Mouse (Mus musculus) adrenal gland, postnatal 36 days (tissue): ENCODE measurements around the gene Shc4. TPM values are rescaled to one million over a fixed set of nuclear protein-coding genes. Genes with fewer than 3 reads are reported as not detected.

Source experiments
- DNase-seq, 2 experiments: peaks; one replicate each; pipeline ENCODE4 v3.0.0; 2021; ENCODE audit warnings: mixed read lengths in 1 of 2
- long read RNA-seq, 2 experiments: library from polyadenylated mRNA; stranded (forward); transcript quantifications; one replicate each; pipeline ENCODE4 v2.0.0; 2021; ENCODE audit warnings: borderline sequencing depth in 2 of 2
- total RNA-seq, 2 experiments: library from RNA; stranded (reverse); gene quantifications; 2 replicates each; pipeline ENCODE4 v1.2.3; 2021

Gene Shc4
- 1 to 10 TPM; 3.2 to 3.4 TPM for total RNA-seq
- long read RNA-seq, experiment 1, partial matches to known transcripts: 0 of 2 reads
- long read RNA-seq, experiment 1, other reads (novel, unspliced or antisense): 1 of 2 reads
- long read RNA-seq, experiment 2: 0 reads

- peak; percentile 48 to 66 for DNase-seq
Observed at GRCm38 (mm10) chr2:125724086-125724430, at the start of gene Shc4. Shc4 (minus strand) TSS chr2:125724148.

DNA sequence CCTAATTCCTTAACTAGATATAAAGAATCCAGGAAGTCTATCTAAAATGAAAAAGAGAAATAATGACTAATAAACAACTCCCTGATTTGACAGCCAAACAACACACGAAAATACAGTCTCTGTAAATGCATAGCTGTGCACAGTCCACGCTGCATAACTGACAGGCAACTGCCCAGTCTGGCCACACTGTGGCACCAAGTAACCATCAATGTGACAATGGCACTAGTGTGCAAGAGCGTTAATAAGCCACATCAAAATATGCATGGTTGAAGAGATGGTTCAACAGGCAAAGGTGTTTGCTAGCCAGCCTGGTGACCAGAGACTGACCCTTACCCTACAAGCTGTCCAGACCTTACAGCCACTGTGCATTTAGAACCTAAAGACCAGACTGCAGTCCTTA, 41.1 kb upstream of the Shc4 start:
- DNase-seq: peak in 1 of 2 experiments; percentile 23

DNA sequence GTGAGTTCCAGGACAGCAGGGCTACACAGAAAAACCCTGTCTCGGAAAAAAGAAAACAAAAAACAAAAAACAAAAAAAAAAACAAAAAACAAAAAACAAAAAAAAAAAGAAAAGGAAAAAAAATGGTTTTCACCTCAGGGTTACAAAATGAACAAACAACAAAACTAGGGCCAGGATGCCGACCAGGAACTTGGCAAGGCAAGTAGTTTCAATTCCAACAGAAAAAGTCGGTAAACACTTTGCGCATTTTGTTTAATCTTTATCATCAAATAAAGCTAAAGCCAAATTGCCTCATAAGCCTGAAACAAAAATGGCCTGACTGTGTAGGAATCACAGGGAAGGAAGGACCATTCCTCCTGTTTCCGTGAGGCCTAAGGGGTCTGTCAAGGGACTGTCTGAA, 40.6 kb upstream of the Shc4 start:
- no peak for DNase-seq

GRCm38 (mm10) chr2:125749330-125749729, 25.4 kb upstream of the Shc4 start:
- DNase-seq: no peak

- no peak for DNase-seq
Observed at GRCm38 (mm10) chr2:125739338-125739737, 15.4 kb upstream of the Shc4 start.

DNA sequence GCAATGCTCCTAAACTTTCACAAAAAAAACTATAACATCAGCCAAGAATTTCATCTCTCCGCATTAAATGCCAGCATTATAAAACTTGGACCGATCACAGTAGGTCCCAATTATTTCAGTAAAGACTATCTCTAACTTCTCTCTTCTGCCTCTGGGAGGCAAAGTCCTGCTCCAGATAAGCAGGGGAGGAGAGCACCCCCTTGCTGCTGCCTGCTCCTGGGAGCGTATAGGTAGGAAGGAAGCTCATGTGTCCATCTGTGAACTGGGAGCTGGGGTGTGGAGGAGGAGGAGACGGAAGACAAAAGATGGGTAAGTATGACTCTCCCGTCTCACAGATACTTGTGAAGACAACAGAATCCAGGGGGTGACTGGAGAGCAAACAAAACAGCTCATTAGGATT, 14.8 kb upstream of the Shc4 start:
- DNase-seq: no peak

GRCm38 (mm10) chr2:125736025-125736343, 12.0 kb upstream of the Shc4 start:
- no peak for DNase-seq

- DNase-seq: no peak
Observed at GRCm38 (mm10) chr2:125735333-125736024, 11.5 kb upstream of the Shc4 start.

DNA sequence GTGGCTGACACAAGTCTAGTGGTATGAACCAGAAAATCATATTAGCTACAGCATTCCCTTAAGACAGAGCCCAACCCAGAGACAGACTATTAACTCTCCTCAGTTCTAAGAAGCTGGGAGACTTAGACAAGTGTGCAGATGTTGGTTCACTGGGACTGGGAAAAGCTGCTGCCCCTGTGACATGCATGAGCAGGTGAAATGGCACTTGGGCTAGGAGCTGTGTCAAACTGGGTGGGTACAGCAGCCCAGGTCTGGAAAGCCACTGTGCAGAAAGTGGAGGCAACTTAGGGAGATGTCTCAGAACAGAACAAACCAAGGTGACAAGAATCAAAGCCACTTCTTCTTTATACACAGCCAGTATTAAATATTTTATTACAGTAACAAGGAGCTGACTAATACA, 10.8 kb upstream of the Shc4 start:
- no peak for DNase-seq

- DNase-seq: peak; percentile 96 to 98
Observed at GRCm38 (mm10) chr2:125731763-125732560, 8.0 kb upstream of the Shc4 start.

DNA sequence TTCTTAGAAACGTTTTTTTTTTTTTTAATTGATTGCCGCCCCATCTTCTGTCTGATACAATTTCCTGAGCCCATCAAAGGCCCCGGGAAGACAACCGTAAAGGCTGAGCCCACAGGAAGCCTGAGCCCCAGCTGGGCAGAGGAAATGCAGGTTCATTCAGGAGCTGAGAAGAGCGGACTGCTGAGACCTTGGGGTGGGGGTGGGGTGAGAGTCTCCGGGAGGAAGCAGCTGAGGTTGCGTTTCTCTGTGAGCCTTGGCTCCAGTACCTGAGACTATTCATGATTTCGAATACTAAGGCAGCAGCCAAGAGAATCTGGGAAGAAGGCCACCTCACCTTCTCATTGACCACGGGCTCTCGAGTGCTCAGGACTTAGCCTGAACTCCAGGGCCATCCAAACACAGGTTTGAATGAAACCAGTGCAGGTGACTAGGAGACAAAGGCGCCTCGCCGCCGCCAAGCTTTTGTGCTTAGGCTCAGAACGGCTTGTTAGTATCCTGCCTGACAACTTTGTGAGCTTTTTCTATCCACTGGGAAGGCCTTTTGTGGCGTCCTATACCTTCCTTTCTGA, 682 bp upstream of the Shc4 start:
- DNase-seq: no peak

- peak; percentile 66 to 76 for DNase-seq
Observed at GRCm38 (mm10) chr2:125723408-125724085, 401 bp downstream of the Shc4 start.

GRCm38 (mm10) chr2:125723086-125723407, 901 bp downstream of the Shc4 start:
- no peak for DNase-seq

- DNase-seq: peak; percentile 40 to 42
Observed at GRCm38 (mm10) chr2:125716599-125716998, 7.3 kb downstream of the Shc4 start.

GRCm38 (mm10) chr2:125706510-125706921, 17.4 kb downstream of the Shc4 start:
- peak; percentile 63 to 67 for DNase-seq

DNA sequence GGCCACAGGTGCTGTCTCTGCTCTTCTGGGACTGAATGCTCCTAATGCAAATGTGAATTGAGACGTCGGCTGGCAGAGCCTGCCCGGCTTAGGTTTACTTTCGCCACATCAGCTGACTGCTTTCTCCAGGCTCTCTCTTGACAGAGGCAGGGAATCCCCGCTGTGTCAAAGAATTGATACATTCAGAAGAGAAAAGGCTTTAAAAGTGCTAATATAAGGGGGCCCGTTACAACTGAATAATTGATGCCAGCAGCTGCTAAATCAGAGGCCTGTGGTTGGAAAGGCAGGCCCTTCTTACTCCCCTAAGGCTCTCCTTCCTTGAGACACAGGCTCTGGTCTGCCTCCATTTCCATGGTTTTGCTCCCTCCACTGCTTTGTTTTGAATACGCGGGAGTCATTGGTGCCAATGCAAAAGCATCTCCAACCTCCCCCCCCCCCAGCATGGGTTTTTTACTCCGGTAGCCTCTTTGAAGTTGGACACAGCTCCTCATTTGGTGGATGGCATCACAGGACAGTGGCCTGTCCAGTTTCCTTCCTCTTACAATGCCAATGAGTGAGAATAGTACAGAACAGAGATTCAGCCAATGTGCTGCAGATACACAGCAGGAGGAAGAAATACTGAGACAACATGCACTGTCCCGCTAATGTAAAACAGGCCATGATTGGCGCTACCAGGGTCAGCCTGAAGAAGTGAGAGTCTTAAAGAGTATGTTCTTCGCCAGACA, 18.9 kb downstream of the Shc4 start:
- no peak for DNase-seq

GRCm38 (mm10) chr2:125702851-125703250, 21.1 kb downstream of the Shc4 start:
- no peak for DNase-seq

DNA sequence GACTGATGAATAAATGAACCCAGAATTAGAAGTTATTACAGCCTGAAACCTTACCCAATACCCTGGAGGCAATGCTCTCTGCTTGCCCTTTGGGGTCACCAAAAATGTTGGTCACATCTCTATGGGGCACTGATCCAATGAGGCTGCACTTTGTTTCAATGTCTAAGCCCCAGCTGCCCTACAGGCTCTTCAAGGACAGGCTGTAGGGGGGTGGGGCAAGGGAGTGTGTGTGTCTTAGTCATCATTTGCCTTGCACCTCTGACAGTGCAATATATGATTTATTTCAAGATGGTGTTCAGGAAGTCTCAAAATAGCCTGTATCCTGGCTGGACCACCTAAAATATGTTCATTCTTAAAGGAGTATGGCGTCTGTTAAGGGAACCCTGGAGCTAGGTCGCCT, 22.3 kb downstream of the Shc4 start:
- DNase-seq: peak; percentile 51 to 73

- DNase-seq: peak; percentile 21 to 43
Observed at GRCm38 (mm10) chr2:125696219-125696618, 27.7 kb downstream of the Shc4 start.

GRCm38 (mm10) chr2:125694798-125695197, 29.1 kb downstream of the Shc4 start:
- no peak for DNase-seq

- no peak for DNase-seq
Observed at GRCm38 (mm10) chr2:125692010-125692409, 31.9 kb downstream of the Shc4 start.
